Mouse (Mus musculus): ENCODE measurements at regions not wholly inside any gene's neighbourhood (a gene's known extent, or its start where the extent isn't known, plus 50 kb on each side); places are given as distances from the start of the nearest gene placed in this dataset.

GRCm38 (mm10) chr10:57281220-57281619 is 205.0 kb upstream of the Hsf2 start:
- TF ChIP-seq CTCF (IDR thresholded peaks at IDR 0.05; ENCODE audit: borderline replicate concordance, insufficient read depth, low read length) (no peak), POLR2A (IDR thresholded peaks at IDR 0.05; ENCODE audit: low read depth, low read length) (no peak)
